Mouse (Mus musculus) gastrocnemius, adult 18-20 months (tissue): ENCODE data around the gene Sgcd. TPM values are rescaled to one million over a fixed set of nuclear protein-coding genes. Genes with fewer than 3 reads are reported as not detected.
A peak's percentile ranks its signal among the peaks of the same experiment; 100 is the strongest.
"Not testable (repeated sequence)": the region's sequence is repeated elsewhere in the genome, so short reads cannot be mapped to it uniquely, and the experiment has no call there.

Experiments used
- DNase-seq: peaks from one replicate; pipeline ENCODE4 v3.0.0; 2021; ENCODE audit warnings: low spot score
- total RNA-seq, 2 experiments: library from RNA; stranded (reverse); gene quantifications; 2 replicates each; pipeline ENCODE4 v1.2.3; 2021

Gene Sgcd
- total RNA-seq, 2 experiments from 2014 or later: 63.1 to 75.4 TPM

DNA sequence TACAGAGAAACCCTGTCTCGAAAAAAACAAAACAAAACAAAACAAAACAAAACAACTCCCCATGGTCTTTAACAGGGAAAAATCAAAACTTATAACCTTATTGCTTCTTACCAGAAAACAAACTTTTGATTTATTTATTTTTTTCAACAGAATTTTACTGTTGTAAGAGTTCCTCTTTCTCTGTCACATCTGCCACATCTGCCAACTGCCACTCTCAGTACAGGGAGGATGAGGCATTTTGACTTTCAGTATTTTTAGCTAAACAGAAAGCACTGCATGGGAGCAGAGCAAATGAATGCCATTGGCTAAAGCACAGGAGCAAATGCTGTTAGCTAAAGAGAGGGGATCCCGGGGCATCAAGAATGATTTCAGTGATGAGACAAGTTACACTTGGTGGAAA, 528.6 kb downstream of the Sgcd start:
- no peak for DNase-seq

GRCm38 (mm10) chr11:47459214-47459613, 529.6 kb downstream of the Sgcd start:
- DNase-seq: no peak

- DNase-seq: no peak
These were observed 541.0 kb downstream of the Sgcd start for GRCm38 (mm10) chr11:47447790-47448189.

- DNase-seq: no peak
These were observed 542.4 kb downstream of the Sgcd start for GRCm38 (mm10) chr11:47446337-47446736.

DNA sequence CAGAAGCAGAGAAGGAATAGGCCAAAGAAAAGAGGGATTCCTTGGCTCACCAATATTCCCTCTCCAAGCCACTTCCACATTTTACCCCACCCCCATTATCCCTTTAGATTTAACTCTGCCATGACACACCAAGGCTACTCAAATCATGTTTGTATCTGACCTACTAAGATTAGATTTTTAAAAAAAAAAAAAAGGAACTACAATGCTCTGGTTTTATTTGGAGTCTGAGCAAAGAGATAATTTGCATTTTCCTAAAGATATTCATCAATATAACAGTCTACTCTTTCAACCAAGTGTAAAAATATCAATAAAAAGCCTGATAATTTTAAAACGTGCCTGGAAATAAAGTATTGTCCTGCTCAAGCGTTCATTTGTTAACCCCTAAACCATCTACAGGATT, 543.1 kb downstream of the Sgcd start:
- no peak for DNase-seq

- DNase-seq: no peak
These were observed 546.5 kb downstream of the Sgcd start for GRCm38 (mm10) chr11:47442266-47442665.

- DNase-seq: no peak
These were observed 589.2 kb downstream of the Sgcd start for GRCm38 (mm10) chr11:47399607-47400006.

DNA sequence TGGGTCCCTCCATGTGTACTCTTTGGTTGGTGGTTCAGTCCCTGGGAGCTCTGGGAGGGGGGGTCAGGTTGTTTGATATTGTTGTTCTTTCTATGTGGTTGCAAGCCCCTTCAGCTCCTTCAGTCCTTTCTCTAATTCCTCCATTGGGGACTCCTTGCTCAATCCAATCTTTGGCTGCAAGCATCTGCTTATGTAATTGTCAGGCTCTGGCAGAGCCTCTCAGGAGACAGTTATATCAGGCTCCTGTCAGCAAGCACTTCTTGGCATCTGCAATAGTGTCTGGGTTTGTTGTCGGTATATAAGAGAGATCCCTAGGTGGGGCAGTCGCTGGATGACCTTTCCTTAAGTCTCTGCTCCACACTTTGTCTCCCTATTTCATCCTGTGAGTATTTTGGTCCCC, 598.0 kb downstream of the Sgcd start:
- DNase-seq: not testable (repeated sequence)

- no peak for DNase-seq
These were observed 599.4 kb downstream of the Sgcd start for GRCm38 (mm10) chr11:47389327-47389726.

DNA sequence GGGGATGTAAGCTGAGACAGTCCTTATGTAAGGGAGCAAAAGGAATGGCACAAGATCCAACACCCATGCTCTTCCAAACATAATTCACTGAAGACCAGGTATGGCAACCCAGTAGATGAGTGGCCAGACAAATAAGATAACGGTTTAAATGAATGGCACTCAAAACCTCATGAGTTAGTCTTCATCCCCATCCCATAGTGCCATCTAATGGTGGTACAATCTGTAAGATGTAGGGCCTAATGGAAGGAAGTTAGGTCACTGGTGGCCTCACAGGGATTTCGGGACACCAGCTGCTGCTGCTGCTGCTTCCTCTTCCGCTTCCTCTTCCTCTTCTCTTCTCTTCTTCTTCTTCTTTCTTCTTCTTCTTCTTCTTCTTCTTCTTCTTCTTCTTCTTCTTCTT, 601.0 kb downstream of the Sgcd start:
- DNase-seq: peak; percentile 36

DNA sequence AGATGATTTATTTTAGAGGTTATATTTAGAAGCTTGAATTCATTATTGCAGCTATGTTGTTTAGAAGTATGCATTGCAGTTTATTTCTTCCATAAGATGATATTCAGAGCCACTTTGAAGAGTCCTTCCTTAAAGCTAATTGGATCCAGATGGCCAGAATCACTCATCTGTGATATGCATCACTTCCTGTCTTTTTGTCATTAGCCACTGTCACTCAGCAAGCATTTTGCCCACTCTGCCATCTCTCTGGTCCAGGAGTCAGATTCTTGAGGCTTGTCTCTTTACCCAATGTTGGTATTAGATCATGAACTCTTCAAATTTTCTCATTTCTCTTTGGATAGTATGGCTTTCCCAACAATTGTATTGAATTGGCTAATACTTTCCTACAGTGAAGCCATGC, 602.6 kb downstream of the Sgcd start:
- no peak for DNase-seq

DNA sequence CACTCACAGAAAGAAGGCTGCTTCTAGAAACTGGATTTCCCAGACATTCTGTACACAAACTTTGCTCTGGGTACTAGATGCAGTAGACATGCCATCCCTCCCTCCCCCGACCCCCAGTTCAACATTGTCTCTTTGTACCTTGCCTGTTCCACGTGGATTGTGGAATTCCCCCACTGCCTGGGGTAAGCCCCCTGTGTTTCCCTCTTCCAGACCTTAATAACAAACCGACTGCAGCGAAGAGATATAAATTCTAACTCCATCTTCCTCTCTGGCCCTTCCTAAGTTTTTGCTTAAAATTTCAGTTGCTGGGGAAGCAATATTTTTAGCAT, 609.2 kb downstream of the Sgcd start:
- no peak for DNase-seq

DNA sequence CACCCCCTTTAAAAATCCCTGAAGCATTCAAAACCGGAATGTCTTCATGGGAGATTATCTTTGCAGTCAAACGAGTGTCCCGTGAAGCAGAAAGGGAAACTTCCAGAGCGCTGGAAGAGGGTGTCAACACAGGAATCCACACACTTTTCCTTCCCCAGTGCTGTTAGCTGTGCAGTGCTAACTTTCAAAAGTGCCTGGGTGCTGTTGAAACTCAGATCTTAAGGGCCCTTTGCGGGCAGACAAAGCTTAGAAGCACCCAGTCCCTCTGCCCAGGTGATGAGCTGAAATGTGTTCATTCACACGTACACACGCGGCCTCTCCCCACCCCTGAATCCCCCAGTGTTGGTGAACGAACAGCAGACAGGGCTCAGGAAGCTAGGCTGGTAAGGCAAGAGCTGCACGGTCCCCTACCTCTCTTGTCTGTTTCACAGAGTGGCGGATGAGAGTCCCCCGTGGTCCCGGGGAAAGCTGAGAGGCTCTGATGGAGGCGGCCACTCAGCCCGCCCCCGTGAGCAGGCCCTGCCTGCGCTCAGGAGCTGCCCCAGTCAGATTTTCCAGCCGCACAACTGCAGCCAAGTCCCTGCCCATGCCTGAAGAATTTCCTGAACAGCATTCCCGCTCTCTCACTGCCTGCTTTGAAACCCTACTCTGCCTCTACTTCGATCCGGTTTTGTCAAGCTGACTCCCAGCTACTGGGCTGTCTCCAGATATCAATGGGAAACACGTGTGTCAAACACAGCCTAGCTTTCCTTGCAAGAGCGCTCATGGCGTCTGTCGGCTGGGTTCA, 609.7 kb downstream of the Sgcd start:
- DNase-seq: peak; percentile 72

DNA sequence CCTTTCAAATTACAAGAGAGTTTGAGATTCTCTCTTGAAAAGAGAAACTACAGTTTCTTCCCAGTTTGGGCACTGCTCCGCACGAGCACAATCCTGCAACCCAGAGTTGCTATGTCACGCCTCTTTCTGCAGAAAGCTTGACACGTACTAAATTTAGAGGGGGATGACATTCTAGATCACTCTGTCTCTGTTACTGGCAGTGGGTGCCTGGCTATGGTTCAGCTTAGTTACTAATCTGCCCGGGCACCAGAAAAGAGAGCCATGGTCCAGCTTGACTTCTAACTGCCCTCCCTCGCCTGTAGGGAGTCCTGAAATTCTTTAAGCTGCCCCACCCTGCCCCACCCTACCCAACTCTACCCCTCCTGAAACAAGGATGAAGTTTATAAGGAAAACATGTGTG, 611.3 kb downstream of the Sgcd start:
- DNase-seq: peak; percentile 67

DNA sequence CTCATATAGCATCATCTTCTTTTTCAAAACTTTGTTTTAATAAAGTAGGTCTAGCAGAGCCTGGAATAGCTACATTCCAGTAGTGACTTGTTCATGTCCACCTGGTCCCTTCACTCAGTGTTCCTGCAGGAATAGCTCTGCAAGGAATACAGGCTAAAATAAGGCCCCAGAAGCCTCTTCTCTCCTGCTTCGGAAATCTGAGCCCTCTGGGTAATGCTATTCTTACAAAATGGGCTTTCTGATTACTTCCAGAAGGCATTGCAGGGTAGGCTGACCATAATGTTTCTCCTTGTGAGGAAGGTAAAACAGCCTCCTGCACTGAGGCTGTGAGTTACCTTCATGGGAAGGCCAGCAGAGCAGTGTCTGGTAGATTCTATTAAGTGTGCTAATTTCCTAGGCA, 611.9 kb downstream of the Sgcd start:
- DNase-seq: peak; percentile 66

GRCm38 (mm10) chr11:47371616-47372015, 617.2 kb downstream of the Sgcd start:
- peak; percentile 27 for DNase-seq

DNA sequence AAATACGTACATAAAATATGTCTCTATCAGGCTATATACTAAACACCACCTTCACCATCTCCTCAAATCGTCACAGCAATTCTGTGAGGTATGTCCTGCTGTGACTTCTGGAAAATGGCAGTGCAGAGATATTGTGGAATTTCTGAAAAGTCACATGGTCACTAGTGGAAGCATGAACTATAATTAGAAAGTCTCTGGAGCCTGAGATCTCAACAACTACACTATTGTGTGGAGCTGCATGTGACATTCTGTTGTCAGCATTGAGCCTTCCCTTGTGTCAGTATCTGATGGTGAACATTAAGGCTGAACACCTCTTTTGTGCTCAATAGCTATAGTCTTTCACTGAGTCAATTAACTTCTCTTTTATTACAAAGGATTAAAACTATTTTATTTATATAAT, 637.2 kb downstream of the Sgcd start:
- DNase-seq: no peak

- no peak for DNase-seq
These were observed 645.3 kb downstream of the Sgcd start for GRCm38 (mm10) chr11:47343486-47343885.

DNA sequence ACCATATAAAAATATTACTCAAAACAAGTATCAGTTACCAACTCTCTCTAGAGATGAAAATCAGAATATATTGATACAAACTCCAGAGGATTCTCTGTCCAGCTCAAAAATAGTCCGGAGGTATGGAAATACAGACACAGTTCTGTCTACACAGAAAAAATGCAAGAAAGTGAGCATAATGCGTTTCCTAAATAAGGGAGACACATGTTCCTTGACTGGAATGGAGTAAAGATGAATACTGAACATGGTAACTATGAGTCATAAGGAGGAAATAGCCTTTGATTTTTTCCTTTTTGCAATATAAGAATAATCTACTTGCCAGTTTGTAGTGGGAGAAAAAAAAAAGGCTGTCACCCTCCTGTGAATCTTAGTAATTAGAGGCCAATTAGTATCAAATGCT, 655.1 kb downstream of the Sgcd start:
- DNase-seq: no peak

DNA sequence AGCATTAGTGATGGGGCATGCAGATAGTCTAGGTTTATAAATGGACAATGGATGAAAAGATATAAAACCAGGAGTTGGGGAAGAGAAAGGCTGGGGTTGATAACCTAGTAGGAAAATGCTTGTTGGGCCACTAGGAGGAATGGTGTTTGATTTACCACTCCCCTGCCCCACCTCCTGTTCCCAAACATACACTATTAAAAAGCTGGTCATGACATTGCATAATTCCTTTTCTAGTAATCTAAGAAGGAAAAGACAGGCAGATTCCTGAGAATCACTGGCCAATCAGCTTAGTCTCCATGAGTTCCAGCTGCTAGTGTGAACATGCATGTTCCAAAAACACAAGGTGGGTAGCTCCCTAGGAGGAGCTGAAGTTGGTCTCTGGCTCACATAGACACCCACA, 683.2 kb downstream of the Sgcd start:
- DNase-seq: no peak

- no peak for DNase-seq
These were observed 683.9 kb downstream of the Sgcd start for GRCm38 (mm10) chr11:47304702-47305450.

GRCm38 (mm10) chr11:47299777-47300176, 689.0 kb downstream of the Sgcd start:
- no peak for DNase-seq

- no peak for DNase-seq
These were observed 690.9 kb downstream of the Sgcd start for GRCm38 (mm10) chr11:47297805-47298340.
